Mouse (Mus musculus): ENCODE data around the gene P4ha1. TPM values are rescaled to one million over a fixed set of nuclear protein-coding genes. Genes with fewer than 3 reads are reported as not detected.
"Not testable (repeated sequence)": the region's sequence is repeated elsewhere in the genome, so short reads cannot be mapped to it uniquely, and the experiment has no call there.

Gene P4ha1
- polyA plus RNA-seq, 1 experiment from 2014 or later: 49.3 TPM

GRCm38 (mm10) chr10:59295241-59295811, 27.8 kb upstream of the P4ha1 start:
- Histone ChIP-seq H3K27me3 (replicated peaks; ENCODE audit: low read depth, poor library complexity, severe bottlenecking) (no peaks in the 10 kb centered on the region), H3K9me3 (no peaks in the 10 kb centered on the region), H3K36me3 (replicated peaks) (no peaks in the 10 kb centered on the region), H3K27ac (replicated peaks) (no peak overlapping the region), H3K4me1 (no peaks in the 10 kb centered on the region), H3K4me3 (no peak overlapping the region)
- WGBS: 71% methylated on average over 8 of the region's 8 CpGs
- peak; percentile 76 for DNase-seq (ENCODE audit: low spot score)

GRCm38 (mm10) chr10:59296261-59296660, 26.8 kb upstream of the P4ha1 start:
- Histone ChIP-seq H3K36me3 (replicated peaks) (no peaks in the 10 kb centered on the region), H3K4me3 (no peak overlapping the region), H3K9me3 (no peaks in the 10 kb centered on the region), H3K27ac (replicated peaks) (no peak overlapping the region), H3K4me1 (no peaks in the 10 kb centered on the region), H3K27me3 (replicated peaks; ENCODE audit: low read depth, poor library complexity, severe bottlenecking) (no peaks in the 10 kb centered on the region)
- DNase-seq (ENCODE audit: low spot score): peak; percentile 82
- WGBS: 37% methylated on average over 5 of the region's 5 CpGs

DNA sequence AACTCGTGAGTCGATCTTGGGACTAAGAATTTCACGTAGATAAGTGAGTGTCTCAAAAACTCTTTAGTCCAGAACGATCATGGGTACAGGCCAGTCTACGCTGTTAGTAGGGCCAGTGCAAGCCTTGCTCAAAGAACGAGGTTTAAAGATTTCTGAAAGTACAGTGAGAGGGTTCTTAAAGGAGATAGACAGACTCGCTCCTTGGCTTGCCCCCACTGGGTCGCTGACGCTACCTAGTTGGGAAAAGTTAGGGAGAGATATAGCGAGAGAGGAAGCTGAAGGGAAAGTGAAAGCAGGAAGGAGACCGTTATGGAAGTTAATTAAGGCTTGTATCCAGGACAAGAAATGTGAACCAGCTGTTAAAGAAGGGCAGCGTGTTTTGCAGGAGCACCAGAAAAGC, 20.4 kb upstream of the P4ha1 start:
- H3K4me3 ChIP-seq; DNase-seq (ENCODE audit: low spot score); H3K36me3 ChIP-seq (replicated peaks); H3K27me3 ChIP-seq (replicated peaks; ENCODE audit: low read depth, poor library complexity, severe bottlenecking); H3K27ac ChIP-seq (replicated peaks); H3K4me1 ChIP-seq: not testable (repeated sequence)
- 86% methylated on average over 12 of the region's 12 CpGs for WGBS
- peaks cover 12% of the 10 kb centered on the region; the same call in 1 of the 2 replicates for H3K9me3 ChIP-seq

DNA sequence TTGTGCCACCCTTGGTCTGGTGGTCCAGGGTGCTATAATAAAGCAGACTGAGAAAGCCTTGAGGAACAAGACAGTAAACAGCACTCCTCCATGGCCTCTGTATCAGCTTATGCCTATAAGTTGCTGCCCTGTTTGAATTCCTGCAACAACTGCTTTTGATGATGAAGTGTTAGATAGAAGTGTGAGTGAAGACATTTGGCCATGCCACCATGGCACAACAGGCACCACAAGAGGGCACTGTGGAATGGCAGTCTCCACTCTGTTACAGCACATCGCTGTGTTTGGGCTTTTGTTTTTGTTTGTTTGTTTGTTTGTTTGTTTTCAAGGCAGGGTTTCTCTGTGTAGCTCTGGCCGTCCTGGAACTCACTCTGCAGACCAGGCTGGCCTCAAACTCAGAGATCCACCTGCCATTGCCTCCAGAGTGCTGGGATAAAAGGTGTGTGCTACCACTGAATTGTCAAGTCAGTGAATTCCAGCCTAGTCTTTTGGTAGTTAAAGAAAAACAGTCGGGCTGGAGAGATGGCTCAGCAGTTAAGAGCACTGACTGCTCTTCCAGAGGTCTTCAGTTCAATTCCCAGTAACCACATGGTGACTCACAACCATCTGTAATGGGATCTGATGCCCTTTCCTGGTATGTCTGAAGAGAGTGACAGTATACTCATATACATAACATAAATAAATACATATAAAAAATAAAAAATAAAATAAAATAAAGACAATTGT, 13.9 kb upstream of the P4ha1 start:
- H3K27ac ChIP-seq (replicated peaks): no peak overlapping the region
- DNase-seq (ENCODE audit: low spot score): no peak
- no peak overlapping the region for H3K4me3 ChIP-seq
- WGBS: 51% methylated on average over 3 of the region's 3 CpGs
- H3K36me3 ChIP-seq (replicated peaks): no peaks in the 10 kb centered on the region
- no peaks in the 10 kb centered on the region for H3K27me3 ChIP-seq (replicated peaks; ENCODE audit: low read depth, poor library complexity, severe bottlenecking)
- H3K9me3 ChIP-seq: 0 out of 2 replicates have a peak, but pooled peaks cover 6% of the 10 kb centered on the region
- H3K4me1 ChIP-seq: no peaks in the 10 kb centered on the region

GRCm38 (mm10) chr10:59310124-59310523, 13.0 kb upstream of the P4ha1 start:
- no peaks in the 10 kb centered on the region for H3K27me3 ChIP-seq (replicated peaks; ENCODE audit: low read depth, poor library complexity, severe bottlenecking)
- H3K4me1 ChIP-seq: no peaks in the 10 kb centered on the region
- no peak overlapping the region for H3K27ac ChIP-seq (replicated peaks)
- no peak overlapping the region for H3K4me3 ChIP-seq
- no peaks in the 10 kb centered on the region for H3K36me3 ChIP-seq (replicated peaks)
- 72% methylated on average over 2 of the region's 2 CpGs for WGBS
- no peak for DNase-seq (ENCODE audit: low spot score)
- 0 out of 2 replicates have a peak, but pooled peaks cover 6% of the 10 kb centered on the region for H3K9me3 ChIP-seq

- Histone ChIP-seq H3K4me1 (no peaks in the 10 kb centered on the region), H3K27ac (replicated peaks) (no peak overlapping the region), H3K36me3 (replicated peaks) (no peaks in the 10 kb centered on the region), H3K27me3 (replicated peaks; ENCODE audit: low read depth, poor library complexity, severe bottlenecking) (no peaks in the 10 kb centered on the region), H3K4me3 (no peak overlapping the region), H3K9me3 (0 out of 2 replicates have a peak, but pooled peaks cover 6% of the 10 kb centered on the region)
- no peak for DNase-seq (ENCODE audit: low spot score)
- 80% methylated on average over 6 of the region's 6 CpGs for WGBS
These were observed 12.2 kb upstream of the P4ha1 start for GRCm38 (mm10) chr10:59310691-59311457.

- DNase-seq (ENCODE audit: low spot score): no peak
- 93% methylated on average over 5 of the region's 5 CpGs for WGBS
- H3K9me3 ChIP-seq: 0 out of 2 replicates have a peak, but pooled peaks cover 6% of the 10 kb centered on the region
- H3K4me1 ChIP-seq: no peaks in the 10 kb centered on the region
- no peak overlapping the region for H3K27ac ChIP-seq (replicated peaks)
- no peak overlapping the region for H3K4me3 ChIP-seq
- no peaks in the 10 kb centered on the region for H3K36me3 ChIP-seq (replicated peaks)
- H3K27me3 ChIP-seq (replicated peaks; ENCODE audit: low read depth, poor library complexity, severe bottlenecking): no peaks in the 10 kb centered on the region
These were observed 11.2 kb upstream of the P4ha1 start for GRCm38 (mm10) chr10:59311881-59312280.

DNA sequence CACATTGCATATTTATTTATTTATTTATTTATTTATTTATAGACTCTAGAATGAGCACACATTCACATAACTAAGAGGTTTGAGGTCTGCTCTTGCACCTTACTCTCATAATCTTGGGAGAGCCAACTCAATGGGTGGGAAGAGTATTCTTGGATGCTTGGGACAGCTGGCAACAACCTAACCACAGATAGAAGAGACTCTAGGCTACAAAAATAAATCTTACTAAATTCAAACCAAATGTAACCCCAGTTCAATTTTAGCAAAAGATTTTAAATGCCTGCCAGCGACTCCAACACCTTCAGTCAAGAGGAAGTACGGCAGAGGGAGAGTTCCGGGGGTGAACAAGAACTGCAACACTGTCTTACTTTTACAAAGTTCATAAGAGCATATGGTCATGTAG, 2.0 kb upstream of the P4ha1 start:
- DNase-seq (ENCODE audit: low spot score): no peak
- no peaks in the 10 kb centered on the region for H3K27me3 ChIP-seq (replicated peaks; ENCODE audit: low read depth, poor library complexity, severe bottlenecking)
- H3K4me3 ChIP-seq: no peak overlapping the region
- H3K36me3 ChIP-seq (replicated peaks): no peaks in the 10 kb centered on the region
- H3K27ac ChIP-seq (replicated peaks): no peak overlapping the region
- WGBS: 92% methylated on average over 3 of the region's 3 CpGs
- H3K9me3 ChIP-seq: no peaks in the 10 kb centered on the region
- peaks cover 29% of the 10 kb centered on the region for H3K4me1 ChIP-seq

DNA sequence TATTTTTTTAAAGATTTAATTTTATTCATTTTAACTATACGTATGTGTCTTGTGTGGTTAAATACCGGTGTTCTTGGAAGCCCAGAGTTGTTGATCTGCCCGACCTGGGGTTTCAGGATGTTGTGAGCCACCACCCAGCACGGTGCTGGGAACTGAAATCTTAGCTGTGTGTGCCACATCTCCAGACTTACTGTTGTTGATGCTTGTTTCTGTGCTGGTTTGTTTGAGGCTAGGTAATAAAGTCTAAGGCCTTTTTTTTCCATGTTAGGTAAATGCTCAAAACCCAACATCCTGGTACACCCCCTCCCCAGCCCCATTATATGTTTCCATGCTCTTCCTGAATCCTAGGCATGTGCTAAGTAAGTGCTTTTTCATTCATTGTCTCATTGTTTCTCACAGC, 825 bp upstream of the P4ha1 start:
- Histone ChIP-seq H3K4me3 (peak overlapping the region; percentile 93), H3K4me1 (peaks cover 38% of the 10 kb centered on the region), H3K27ac (replicated peaks) (peak overlapping the region; percentile 98), H3K9me3 (no peaks in the 10 kb centered on the region), H3K27me3 (replicated peaks; ENCODE audit: low read depth, poor library complexity, severe bottlenecking) (no peaks in the 10 kb centered on the region), H3K36me3 (replicated peaks) (no peaks in the 10 kb centered on the region)
- DNase-seq (ENCODE audit: low spot score): peak; percentile 12
- WGBS: 51% methylated on average over 4 of the region's 4 CpGs

DNA sequence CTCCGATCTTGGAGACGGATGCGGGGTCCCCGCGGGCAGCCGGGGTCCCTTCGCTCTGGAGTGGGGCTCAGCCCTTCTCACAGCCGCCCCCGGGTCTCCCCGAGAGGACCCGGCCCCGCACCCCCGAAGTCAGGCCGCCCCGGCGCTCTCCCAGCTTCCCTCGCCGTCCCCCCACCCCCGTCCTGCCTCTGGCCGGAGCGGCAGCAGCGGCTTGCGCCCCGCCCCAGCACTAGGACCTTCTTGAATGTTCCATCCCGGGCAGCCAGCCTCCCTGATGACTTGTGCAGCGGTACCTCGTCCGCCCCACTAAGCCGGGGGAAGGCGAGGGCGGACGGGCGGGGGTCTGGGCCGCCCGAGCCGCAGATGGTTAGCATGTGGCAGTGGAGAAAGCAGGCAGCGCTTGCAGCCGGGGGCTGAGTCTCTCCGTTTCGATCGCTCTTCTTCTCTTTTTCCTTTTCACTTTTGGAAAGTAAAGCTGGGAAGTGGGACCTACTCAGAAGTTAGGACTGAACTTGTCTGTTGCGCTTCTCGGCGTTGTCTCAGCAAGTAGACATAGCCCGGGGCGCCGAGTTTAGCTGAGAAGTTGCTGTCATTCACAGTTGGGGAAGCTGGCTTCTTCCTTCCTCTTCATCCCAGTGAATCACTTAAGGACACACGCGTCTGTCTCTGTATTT, 529 bp downstream of the P4ha1 start:
- WGBS: 1% methylated on average over 48 of the region's 49 CpGs
- H3K9me3 ChIP-seq: no peaks in the 10 kb centered on the region
- H3K4me3 ChIP-seq: peak overlapping the region; percentile 93
- H3K36me3 ChIP-seq (replicated peaks): peaks cover 9% of the 10 kb centered on the region
- no peak for DNase-seq (ENCODE audit: low spot score)
- peaks cover 39% of the 10 kb centered on the region for H3K4me1 ChIP-seq
- peak overlapping the region; percentile 98 for H3K27ac ChIP-seq (replicated peaks)
- no peaks in the 10 kb centered on the region for H3K27me3 ChIP-seq (replicated peaks; ENCODE audit: low read depth, poor library complexity, severe bottlenecking)

DNA sequence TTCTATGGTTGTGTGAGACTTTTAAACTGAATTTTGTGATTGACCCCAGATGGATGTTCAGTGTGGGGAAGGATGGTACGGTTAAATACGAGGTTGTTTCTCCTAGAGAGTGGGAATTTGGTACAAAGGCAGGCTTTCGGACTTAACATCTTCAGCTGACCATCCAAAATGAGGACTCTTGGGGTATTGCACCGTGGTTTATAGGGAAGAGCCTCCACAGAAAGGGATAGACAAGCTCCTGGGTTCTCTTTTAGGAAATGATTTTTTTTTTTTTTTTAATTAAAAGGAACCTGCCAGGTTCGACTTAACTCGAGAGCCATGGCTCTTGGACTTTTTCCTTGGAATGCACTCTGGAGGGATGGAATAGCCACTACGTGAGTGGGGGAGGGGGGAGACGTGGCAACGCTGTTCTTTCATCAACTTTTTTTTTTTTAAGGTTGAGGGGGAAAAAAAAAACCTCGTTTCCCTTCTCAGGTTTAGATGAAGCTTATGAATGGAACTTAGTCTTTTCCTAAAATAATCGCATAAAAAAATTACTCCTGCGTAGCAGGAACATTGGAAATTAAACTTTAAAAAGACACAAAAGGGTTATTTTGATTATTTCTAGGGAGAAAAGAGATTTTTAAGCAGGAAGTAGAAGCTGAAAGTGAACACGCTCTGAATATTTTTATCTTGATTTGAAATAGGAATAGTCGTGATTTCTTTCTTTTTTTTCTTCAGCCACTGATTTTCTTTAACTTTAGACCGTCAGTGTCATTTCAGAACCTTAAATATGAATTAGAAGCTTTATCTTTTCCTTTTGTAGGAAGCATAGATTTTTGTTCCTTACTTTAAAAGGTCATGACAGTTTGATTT, 1.4 kb downstream of the P4ha1 start:
- peak overlapping the region; percentile 98 for H3K27ac ChIP-seq (replicated peaks)
- peak; percentile 61 for DNase-seq (ENCODE audit: low spot score)
- H3K9me3 ChIP-seq: no peaks in the 10 kb centered on the region
- H3K4me3 ChIP-seq: peak overlapping the region; percentile 93
- WGBS: 16% methylated on average over 15 of the region's 15 CpGs
- H3K27me3 ChIP-seq (replicated peaks; ENCODE audit: low read depth, poor library complexity, severe bottlenecking): no peaks in the 10 kb centered on the region
- H3K4me1 ChIP-seq: peaks cover 39% of the 10 kb centered on the region
- peaks cover 15% of the 10 kb centered on the region for H3K36me3 ChIP-seq (replicated peaks)
